Mouse (Mus musculus): ENCODE results near the gene Fpr1. TPM values are rescaled to one million over a fixed set of nuclear protein-coding genes. Genes with fewer than 3 reads are reported as not detected.

Gene Fpr1
- polyA plus RNA-seq, 1 experiment from 2014 or later = not detected

- DNase-seq (ENCODE audit: low spot score) = no peak
- no peak overlapping the region for H3K27ac ChIP-seq (replicated peaks)
- 79% methylated on average over 2 of the region's 2 CpGs for WGBS
- H3K27me3 ChIP-seq (ENCODE audit: low read depth, poor library complexity, severe bottlenecking) = no peaks in the 10 kb centered on the region
- peaks cover 7% of the 10 kb centered on the region for H3K9me3 ChIP-seq (replicated peaks)
- H3K36me3 ChIP-seq = no peaks in the 10 kb centered on the region
- H3K4me1 ChIP-seq = no peaks in the 10 kb centered on the region
- no peak overlapping the region for H3K4me3 ChIP-seq
Measured at GRCm38 (mm10) chr17:17870892-17871550, 12.7 kb downstream of the Fpr1 start.

- WGBS = 92% methylated on average over 11 of the region's 11 CpGs
- no peak for DNase-seq (ENCODE audit: low spot score)
- H3K4me1 ChIP-seq = no peaks in the 10 kb centered on the region
- no peaks in the 10 kb centered on the region for H3K9me3 ChIP-seq (replicated peaks)
- no peak overlapping the region for H3K27ac ChIP-seq (replicated peaks)
- H3K36me3 ChIP-seq = no peaks in the 10 kb centered on the region
- no peaks in the 10 kb centered on the region for H3K27me3 ChIP-seq (ENCODE audit: low read depth, poor library complexity, severe bottlenecking)
- no peak overlapping the region for H3K4me3 ChIP-seq
Measured at GRCm38 (mm10) chr17:17866801-17867469, 16.8 kb downstream of the Fpr1 start.

- Histone ChIP-seq H3K4me3 (no peak overlapping the region), H3K27me3 (ENCODE audit: low read depth, poor library complexity, severe bottlenecking) (no peaks in the 10 kb centered on the region), H3K4me1 (no peaks in the 10 kb centered on the region), H3K36me3 (no peaks in the 10 kb centered on the region), H3K27ac (replicated peaks) (no peak overlapping the region), H3K9me3 (replicated peaks) (no peaks in the 10 kb centered on the region)
- 65% methylated on average over 2 of the region's 2 CpGs for WGBS
- no peak for DNase-seq (ENCODE audit: low spot score)
Measured at GRCm38 (mm10) chr17:17865168-17865567, 18.6 kb downstream of the Fpr1 start.

- Histone ChIP-seq H3K9me3 (replicated peaks) (no peaks in the 10 kb centered on the region), H3K4me3 (no peak overlapping the region), H3K36me3 (no peaks in the 10 kb centered on the region), H3K27ac (replicated peaks) (no peak overlapping the region), H3K4me1 (no peaks in the 10 kb centered on the region), H3K27me3 (ENCODE audit: low read depth, poor library complexity, severe bottlenecking) (no peaks in the 10 kb centered on the region)
- DNase-seq (ENCODE audit: low spot score) = no peak
- WGBS = 64% methylated on average over 1 of the region's 1 CpGs
Measured at GRCm38 (mm10) chr17:17862360-17862759, 21.4 kb downstream of the Fpr1 start.

- H3K36me3 ChIP-seq = no peaks in the 10 kb centered on the region
- no peaks in the 10 kb centered on the region; the same call in 1 of the 2 replicates for H3K4me1 ChIP-seq
- no peak for DNase-seq (ENCODE audit: low spot score)
- no peaks in the 10 kb centered on the region for H3K9me3 ChIP-seq (replicated peaks)
- no peaks in the 10 kb centered on the region for H3K27me3 ChIP-seq (ENCODE audit: low read depth, poor library complexity, severe bottlenecking)
- H3K4me3 ChIP-seq = no peak overlapping the region
- 86% methylated on average over 3 of the region's 3 CpGs for WGBS
- H3K27ac ChIP-seq (replicated peaks) = no peak overlapping the region
Measured at GRCm38 (mm10) chr17:17860110-17860509, 23.6 kb downstream of the Fpr1 start.

- WGBS = 81% methylated on average over 1 of the region's 1 CpGs
Measured at GRCm38 (mm10) chr17:17857446-17857845, 26.3 kb downstream of the Fpr1 start.

GRCm38 (mm10) chr17:17856612-17857011 lies 27.1 kb downstream of the Fpr1 start:
- Histone ChIP-seq H3K9me3 (replicated peaks) (no peaks in the 10 kb centered on the region), H3K27ac (replicated peaks) (no peak overlapping the region), H3K4me3 (no peak overlapping the region), H3K4me1 (no peaks in the 10 kb centered on the region; the same call in 1 of the 2 replicates), H3K36me3 (no peaks in the 10 kb centered on the region), H3K27me3 (ENCODE audit: low read depth, poor library complexity, severe bottlenecking) (no peaks in the 10 kb centered on the region)
- DNase-seq (ENCODE audit: low spot score) = no peak
- 83% methylated on average over 1 of the region's 1 CpGs for WGBS

More at GRCm38 (mm10) chr17:17857446-17857845, 26.3 kb downstream of the Fpr1 start:
- no peaks in the 10 kb centered on the region for H3K9me3 ChIP-seq (replicated peaks)
- H3K27ac ChIP-seq (replicated peaks) = no peak overlapping the region
- no peak for DNase-seq (ENCODE audit: low spot score)
- no peaks in the 10 kb centered on the region; the same call in 1 of the 2 replicates for H3K4me1 ChIP-seq
- no peak overlapping the region for H3K4me3 ChIP-seq
- no peaks in the 10 kb centered on the region for H3K36me3 ChIP-seq
- no peaks in the 10 kb centered on the region for H3K27me3 ChIP-seq (ENCODE audit: low read depth, poor library complexity, severe bottlenecking)

GRCm38 (mm10) chr17:17855064-17855838 lies 28.5 kb downstream of the Fpr1 start, which contains the start of gene Has1:
Has1 (minus strand) TSS chr17:17855205.
- no peak for DNase-seq (ENCODE audit: low spot score)
- WGBS = 60% methylated on average over 8 of the region's 8 CpGs

GRCm38 (mm10) chr17:17849906-17850712 lies 33.6 kb downstream of the Fpr1 start:
- DNase-seq (ENCODE audit: low spot score) = no peak
- Histone ChIP-seq H3K9me3 (replicated peaks) (no peaks in the 10 kb centered on the region), H3K4me3 (peak overlapping the region; percentile 21)

More at GRCm38 (mm10) chr17:17855064-17855838, 28.5 kb downstream of the Fpr1 start, which contains the start of gene Has1:
- Histone ChIP-seq H3K4me3 (no peak within 1 kb of the TSS), H3K27me3 (ENCODE audit: low read depth, poor library complexity, severe bottlenecking) (peaks cover 8% of the 10 kb centered on the region), H3K36me3 (no peaks in the 10 kb centered on the region), H3K9me3 (replicated peaks) (no peaks in the 10 kb centered on the region), H3K4me1 (peaks cover under 1% of the 10 kb centered on the region; the same call in 1 of the 2 replicates), H3K27ac (replicated peaks) (no peak within 1 kb of the TSS)

GRCm38 (mm10) chr17:17848988-17849387 lies 34.8 kb downstream of the Fpr1 start:
- WGBS = 74% methylated on average over 2 of the region's 2 CpGs
- Histone ChIP-seq H3K27ac (replicated peaks) (no peak overlapping the region), H3K36me3 (peaks cover 8% of the 10 kb centered on the region; the same call in 1 of the 2 replicates), H3K27me3 (ENCODE audit: low read depth, poor library complexity, severe bottlenecking) (peaks cover 37% of the 10 kb centered on the region), H3K4me1 (peaks cover 5% of the 10 kb centered on the region; the same call in 1 of the 2 replicates), H3K9me3 (replicated peaks) (no peaks in the 10 kb centered on the region), H3K4me3 (no peak overlapping the region)
- no peak for DNase-seq (ENCODE audit: low spot score)

More at GRCm38 (mm10) chr17:17849906-17850712, 33.6 kb downstream of the Fpr1 start:
- Histone ChIP-seq H3K27ac (replicated peaks) (no peak overlapping the region), H3K36me3 (peaks cover 8% of the 10 kb centered on the region; the same call in 1 of the 2 replicates), H3K4me1 (peaks cover 5% of the 10 kb centered on the region; the same call in 1 of the 2 replicates), H3K27me3 (ENCODE audit: low read depth, poor library complexity, severe bottlenecking) (peaks cover 37% of the 10 kb centered on the region)
- 15% methylated on average over 55 of the region's 55 CpGs for WGBS

GRCm38 (mm10) chr17:17845187-17846027 lies 38.3 kb downstream of the Fpr1 start:
- Histone ChIP-seq H3K9me3 (replicated peaks) (no peaks in the 10 kb centered on the region), H3K36me3 (peaks cover 33% of the 10 kb centered on the region), H3K4me3 (no peak overlapping the region), H3K27ac (replicated peaks) (no peak overlapping the region), H3K4me1 (peaks cover 5% of the 10 kb centered on the region; the same call in 1 of the 2 replicates), H3K27me3 (ENCODE audit: low read depth, poor library complexity, severe bottlenecking) (peaks cover 31% of the 10 kb centered on the region)
- WGBS = 73% methylated on average over 10 of the region's 10 CpGs
- no peak for DNase-seq (ENCODE audit: low spot score)

Measured in midbrain, embryonic 10.5 days (tissue).